Mouse (Mus musculus) spleen, adult 2 months (tissue): ENCODE data around the gene Mpdu1.
"Not testable (repeated sequence)": the region's sequence is repeated elsewhere in the genome, so short reads cannot be mapped to it uniquely, and the experiment has no call there.

Experiments
- CTCF ChIP-seq: fragments of 200-500 bp; IDR thresholded peaks from 2 replicates; pipeline ENCODE4 v1.5.1; 2011; ENCODE audit warnings: mild to moderate bottlenecking, inconsistent platforms; ENCODE audit not compliant: insufficient read depth, insufficient read length, insufficient replicate concordance; ENCODE audit errors: extremely low read depth
- POLR2A ChIP-seq: fragments of 200-500 bp; IDR thresholded peaks from 2 replicates; pipeline ENCODE4 v1.6.1; 2011; ENCODE audit warnings: low read depth, low read length, inconsistent platforms

- not testable (repeated sequence) for TF ChIP-seq POLR2A, CTCF
These were observed 48.2 kb downstream of the Mpdu1 start for GRCm38 (mm10) chr11:69614257-69614588.
